Mouse (Mus musculus): ENCODE data around the gene Pgghg. TPM values are rescaled to one million over a fixed set of nuclear protein-coding genes. Genes with fewer than 3 reads are reported as not detected.
A peak's percentile ranks its signal among the peaks of the same experiment; 100 is the strongest.

Pgghg gene
- polyA plus RNA-seq, 1 experiment from 2014 or later, result 23.0 TPM

GRCm38 (mm10) chr7:140927181-140927580 is 14.0 kb upstream of the Pgghg start:
- Histone ChIP-seq H3K27ac (no peak overlapping the region), H3K4me2 (replicated peaks) (no peak overlapping the region), H3K27me3 (peaks cover 36% of the 10 kb centered on the region), H3K4me3 (no peak overlapping the region), H3K4me1 (peaks cover 7% of the 10 kb centered on the region), H3K36me3 (no peaks in the 10 kb centered on the region), H3K9ac (no peak overlapping the region), H3K9me3 (no peaks in the 10 kb centered on the region)
- ATAC-seq (ENCODE audit: insufficient number of reproducible peaks, insufficient read depth, low FRiP score, low TSS enrichment), result no peak
- 82% methylated on average over 6 of the region's 6 CpGs for WGBS

- Histone ChIP-seq H3K4me2 (replicated peaks) (no peak overlapping the region), H3K4me3 (no peak overlapping the region), H3K9ac (no peak overlapping the region), H3K36me3 (no peaks in the 10 kb centered on the region), H3K9me3 (no peaks in the 10 kb centered on the region), H3K27me3 (no peaks in the 10 kb centered on the region), H3K4me1 (peaks cover 23% of the 10 kb centered on the region), H3K27ac (no peak overlapping the region)
- 49% methylated on average over 3 of the region's 3 CpGs for WGBS
- ATAC-seq (ENCODE audit: insufficient number of reproducible peaks, insufficient read depth, low FRiP score, low TSS enrichment), result no peak
Observed at GRCm38 (mm10) chr7:140938436-140938835, 2.8 kb upstream of the Pgghg start.

GRCm38 (mm10) chr7:140938896-140939295 is 2.3 kb upstream of the Pgghg start:
- H3K27me3 ChIP-seq, result no peaks in the 10 kb centered on the region
- WGBS, result 26% methylated on average over 2 of the region's 2 CpGs
- no peak overlapping the region for H3K27ac ChIP-seq
- H3K36me3 ChIP-seq, result no peaks in the 10 kb centered on the region
- H3K4me3 ChIP-seq, result no peak overlapping the region
- H3K9me3 ChIP-seq, result no peaks in the 10 kb centered on the region
- no peak overlapping the region for H3K4me2 ChIP-seq (replicated peaks)
- H3K4me1 ChIP-seq, result peaks cover 23% of the 10 kb centered on the region
- H3K9ac ChIP-seq, result no peak overlapping the region
- no peak for ATAC-seq (ENCODE audit: insufficient number of reproducible peaks, insufficient read depth, low FRiP score, low TSS enrichment)

- H3K9ac ChIP-seq, result no peak overlapping the region; the same call in 1 of the 2 replicates
- no peaks in the 10 kb centered on the region for H3K27me3 ChIP-seq
- peak overlapping the region; percentile 64 for H3K27ac ChIP-seq
- H3K4me3 ChIP-seq, result no peak overlapping the region
- H3K4me2 ChIP-seq (replicated peaks), result peak overlapping the region; percentile 29
- 5% methylated on average over 7 of the region's 8 CpGs for WGBS
- ATAC-seq (ENCODE audit: insufficient number of reproducible peaks, insufficient read depth, low FRiP score, low TSS enrichment), result peak; percentile 55; the same call in 1 of the 2 replicates
- peaks cover 23% of the 10 kb centered on the region for H3K4me1 ChIP-seq
- H3K9me3 ChIP-seq, result no peaks in the 10 kb centered on the region
- peaks cover under 1% of the 10 kb centered on the region; the same call in 1 of the 2 replicates for H3K36me3 ChIP-seq
Observed at GRCm38 (mm10) chr7:140939669-140940171, 1.5 kb upstream of the Pgghg start.

- Histone ChIP-seq H3K27ac (peak overlapping the region; percentile 82), H3K9ac (peak overlapping the region; percentile 57), H3K4me2 (replicated peaks) (peak overlapping the region; percentile 65), H3K27me3 (no peaks in the 10 kb centered on the region), H3K9me3 (no peaks in the 10 kb centered on the region), H3K4me3 (peak overlapping the region; percentile 49), H3K4me1 (peaks cover 23% of the 10 kb centered on the region), H3K36me3 (peaks cover 24% of the 10 kb centered on the region)
- no peak for ATAC-seq (ENCODE audit: insufficient number of reproducible peaks, insufficient read depth, low FRiP score, low TSS enrichment)
- 57% methylated on average over 9 of the region's 9 CpGs for WGBS
Observed at GRCm38 (mm10) chr7:140942341-140942740, 1.1 kb downstream of the Pgghg start.

GRCm38 (mm10) chr7:140942811-140943210 is 1.6 kb downstream of the Pgghg start:
- no peaks in the 10 kb centered on the region for H3K9me3 ChIP-seq
- no peak for ATAC-seq (ENCODE audit: insufficient number of reproducible peaks, insufficient read depth, low FRiP score, low TSS enrichment)
- no peak overlapping the region for H3K4me2 ChIP-seq (replicated peaks)

GRCm38 (mm10) chr7:140943356-140943755 is 2.2 kb downstream of the Pgghg start:
- H3K9ac ChIP-seq, result peak overlapping the region; percentile 7; the same call in 1 of the 2 replicates
- H3K4me3 ChIP-seq, result no peak overlapping the region
- 88% methylated on average over 4 of the region's 4 CpGs for WGBS
- peaks cover 35% of the 10 kb centered on the region for H3K36me3 ChIP-seq
- ATAC-seq (ENCODE audit: insufficient number of reproducible peaks, insufficient read depth, low FRiP score, low TSS enrichment), result no peak
- H3K27me3 ChIP-seq, result no peaks in the 10 kb centered on the region
- H3K4me2 ChIP-seq (replicated peaks), result no peak overlapping the region
- H3K4me1 ChIP-seq, result peaks cover 23% of the 10 kb centered on the region
- no peaks in the 10 kb centered on the region for H3K9me3 ChIP-seq
- H3K27ac ChIP-seq, result no peak overlapping the region

More at GRCm38 (mm10) chr7:140942811-140943210, 1.6 kb downstream of the Pgghg start:
- Histone ChIP-seq H3K27ac (no peak overlapping the region), H3K27me3 (no peaks in the 10 kb centered on the region), H3K4me3 (no peak overlapping the region), H3K36me3 (peaks cover 29% of the 10 kb centered on the region), H3K4me1 (peaks cover 23% of the 10 kb centered on the region), H3K9ac (no peak overlapping the region)
- 89% methylated on average over 10 of the region's 10 CpGs for WGBS

- Histone ChIP-seq H3K4me3 (no peak overlapping the region), H3K4me2 (replicated peaks) (no peak overlapping the region), H3K4me1 (peaks cover 17% of the 10 kb centered on the region), H3K27me3 (no peaks in the 10 kb centered on the region), H3K9ac (no peak overlapping the region), H3K27ac (no peak overlapping the region), H3K36me3 (peaks cover 43% of the 10 kb centered on the region), H3K9me3 (no peaks in the 10 kb centered on the region)
- ATAC-seq (ENCODE audit: insufficient number of reproducible peaks, insufficient read depth, low FRiP score, low TSS enrichment), result no peak
- 94% methylated on average over 7 of the region's 7 CpGs for WGBS
Observed at GRCm38 (mm10) chr7:140944236-140944635, 3.0 kb downstream of the Pgghg start.

- no peak for ATAC-seq (ENCODE audit: insufficient number of reproducible peaks, insufficient read depth, low FRiP score, low TSS enrichment)
- Histone ChIP-seq H3K4me2 (replicated peaks) (no peak overlapping the region), H3K9ac (no peak overlapping the region), H3K36me3 (peaks cover 53% of the 10 kb centered on the region), H3K27ac (no peak overlapping the region), H3K9me3 (no peaks in the 10 kb centered on the region), H3K4me1 (peaks cover 15% of the 10 kb centered on the region), H3K27me3 (no peaks in the 10 kb centered on the region), H3K4me3 (no peak overlapping the region)
- WGBS, result 94% methylated on average over 5 of the region's 5 CpGs
Observed at GRCm38 (mm10) chr7:140945247-140945646, 4.1 kb downstream of the Pgghg start.

- ATAC-seq (ENCODE audit: insufficient number of reproducible peaks, insufficient read depth, low FRiP score, low TSS enrichment), result no peak
- no peak overlapping the region for H3K27ac ChIP-seq
- H3K27me3 ChIP-seq, result no peaks in the 10 kb centered on the region
- peaks cover 21% of the 10 kb centered on the region for H3K4me1 ChIP-seq
- WGBS, result 88% methylated on average over 10 of the region's 10 CpGs
- no peak overlapping the region for H3K9ac ChIP-seq
- H3K9me3 ChIP-seq, result no peaks in the 10 kb centered on the region
- H3K36me3 ChIP-seq, result peaks cover 55% of the 10 kb centered on the region
- H3K4me2 ChIP-seq (replicated peaks), result no peak overlapping the region
- no peak overlapping the region for H3K4me3 ChIP-seq
Observed at GRCm38 (mm10) chr7:140946311-140946710, 5.1 kb downstream of the Pgghg start.

- H3K4me2 ChIP-seq (replicated peaks), result no peak overlapping the region
- no peak overlapping the region for H3K9ac ChIP-seq
- H3K36me3 ChIP-seq, result peaks cover 55% of the 10 kb centered on the region
- H3K4me1 ChIP-seq, result peaks cover 26% of the 10 kb centered on the region
- no peaks in the 10 kb centered on the region for H3K27me3 ChIP-seq
- H3K4me3 ChIP-seq, result no peak overlapping the region
- ATAC-seq (ENCODE audit: insufficient number of reproducible peaks, insufficient read depth, low FRiP score, low TSS enrichment), result no peak
- WGBS, result 69% methylated on average over 7 of the region's 7 CpGs
- no peaks in the 10 kb centered on the region for H3K9me3 ChIP-seq
- no peak overlapping the region for H3K27ac ChIP-seq
Observed at GRCm38 (mm10) chr7:140946980-140947379, 5.8 kb downstream of the Pgghg start.

GRCm38 (mm10) chr7:140948161-140948560 is 7.0 kb downstream of the Pgghg start:
- peaks cover 29% of the 10 kb centered on the region for H3K4me1 ChIP-seq
- no peak overlapping the region for H3K27ac ChIP-seq
- H3K4me3 ChIP-seq, result no peak overlapping the region
- no peaks in the 10 kb centered on the region for H3K27me3 ChIP-seq
- no peak overlapping the region for H3K9ac ChIP-seq
- WGBS, result 85% methylated on average over 8 of the region's 8 CpGs
- H3K4me2 ChIP-seq (replicated peaks), result no peak overlapping the region
- H3K36me3 ChIP-seq, result peaks cover 62% of the 10 kb centered on the region
- no peak for ATAC-seq (ENCODE audit: insufficient number of reproducible peaks, insufficient read depth, low FRiP score, low TSS enrichment)
- no peaks in the 10 kb centered on the region for H3K9me3 ChIP-seq

Data from embryonic facial prominence, embryonic 12.5 days (tissue).